Mouse (Mus musculus) embryo, embryonic 9.5 days (tissue): Measurements from ENCODE around the gene Pramef8.
"Not testable (repeated sequence)": the region's sequence is repeated elsewhere in the genome, so short reads cannot be mapped to it uniquely, and the experiment has no call there.

ENCODE experiments used
- DNase-seq: peaks from one replicate; pipeline ENCODE4 v3.0.0-alpha.2; 2017; ENCODE audit errors: extremely low spot score

Gene Pramef8

GRCm38 (mm10) chr4:143412219-143413092 lies at the start of gene Pramef8:
Gene Pramef8, plus strand, starts transcription at chr4:143412426.
- DNase-seq, result peak; percentile 92

- DNase-seq, result peak; percentile 19
Measured at GRCm38 (mm10) chr4:143366415-143367041, 45.7 kb upstream of the Pramef8 start.

- no peak for DNase-seq
Measured at GRCm38 (mm10) chr4:143379480-143379879, 32.7 kb upstream of the Pramef8 start.

GRCm38 (mm10) chr4:143379931-143380715 lies 32.1 kb upstream of the Pramef8 start:
- peak; percentile 48 for DNase-seq

GRCm38 (mm10) chr4:143380716-143381004 lies 31.6 kb upstream of the Pramef8 start:
- peak; percentile 14 for DNase-seq

GRCm38 (mm10) chr4:143382163-143382562 lies 30.1 kb upstream of the Pramef8 start:
- DNase-seq, result no peak

- no peak for DNase-seq
Measured at GRCm38 (mm10) chr4:143383646-143384045, 28.6 kb upstream of the Pramef8 start.

- DNase-seq, result peak; percentile 81
Measured at GRCm38 (mm10) chr4:143388955-143389702, 23.1 kb upstream of the Pramef8 start.

GRCm38 (mm10) chr4:143394181-143394580 lies 18.0 kb upstream of the Pramef8 start, which contains the start of gene Pramel1:
Gene Pramel1, plus strand, starts transcription at chr4:143394428.
- DNase-seq, result no peak

- DNase-seq, result no peak
Measured at GRCm38 (mm10) chr4:143411566-143412218, 534 bp upstream of the Pramef8 start.

GRCm38 (mm10) chr4:143413621-143414020 lies 1.4 kb downstream of the Pramef8 start:
- no peak for DNase-seq

- no peak for DNase-seq
Measured at GRCm38 (mm10) chr4:143414121-143414520, 1.9 kb downstream of the Pramef8 start.

GRCm38 (mm10) chr4:143426770-143427169 lies 14.5 kb downstream of the Pramef8 start:
- DNase-seq, result not testable (repeated sequence)

- DNase-seq, result no peak
Measured at GRCm38 (mm10) chr4:143450224-143450623, 38.0 kb downstream of the Pramef8 start, which contains the start of gene Oog4. Gene Oog4, minus strand, starts transcription at chr4:143450324.
